Mouse (Mus musculus) right cerebral cortex, postnatal 4 days (tissue): ENCODE data around the gene Hoxd3.

Experiments
- DNase-seq: peaks from one replicate; pipeline ENCODE4 v3.0.0-alpha.2; 2022

Hoxd3 gene

GRCm38 (mm10) chr2:74711721-74712621 is at the start of gene Hoxd3, which contains the start of gene Hoxd4:
Hoxd3 (plus strand) TSS chr2:74711927.
Hoxd4 (plus strand) TSS chr2:74711929.
- no peak for DNase-seq

GRCm38 (mm10) chr2:74663291-74663925 is 48.3 kb upstream of the Hoxd3 start:
- DNase-seq, result peak; percentile 74

- no peak for DNase-seq
Measured at GRCm38 (mm10) chr2:74666411-74666810, 45.3 kb upstream of the Hoxd3 start.

- DNase-seq, result no peak
Measured at GRCm38 (mm10) chr2:74667191-74667841, 44.4 kb upstream of the Hoxd3 start.

GRCm38 (mm10) chr2:74667842-74668357 is 43.8 kb upstream of the Hoxd3 start, which contains the start of gene Hoxd13:
Hoxd13 (plus strand) TSS chr2:74668310.
- no peak for DNase-seq

DNA sequence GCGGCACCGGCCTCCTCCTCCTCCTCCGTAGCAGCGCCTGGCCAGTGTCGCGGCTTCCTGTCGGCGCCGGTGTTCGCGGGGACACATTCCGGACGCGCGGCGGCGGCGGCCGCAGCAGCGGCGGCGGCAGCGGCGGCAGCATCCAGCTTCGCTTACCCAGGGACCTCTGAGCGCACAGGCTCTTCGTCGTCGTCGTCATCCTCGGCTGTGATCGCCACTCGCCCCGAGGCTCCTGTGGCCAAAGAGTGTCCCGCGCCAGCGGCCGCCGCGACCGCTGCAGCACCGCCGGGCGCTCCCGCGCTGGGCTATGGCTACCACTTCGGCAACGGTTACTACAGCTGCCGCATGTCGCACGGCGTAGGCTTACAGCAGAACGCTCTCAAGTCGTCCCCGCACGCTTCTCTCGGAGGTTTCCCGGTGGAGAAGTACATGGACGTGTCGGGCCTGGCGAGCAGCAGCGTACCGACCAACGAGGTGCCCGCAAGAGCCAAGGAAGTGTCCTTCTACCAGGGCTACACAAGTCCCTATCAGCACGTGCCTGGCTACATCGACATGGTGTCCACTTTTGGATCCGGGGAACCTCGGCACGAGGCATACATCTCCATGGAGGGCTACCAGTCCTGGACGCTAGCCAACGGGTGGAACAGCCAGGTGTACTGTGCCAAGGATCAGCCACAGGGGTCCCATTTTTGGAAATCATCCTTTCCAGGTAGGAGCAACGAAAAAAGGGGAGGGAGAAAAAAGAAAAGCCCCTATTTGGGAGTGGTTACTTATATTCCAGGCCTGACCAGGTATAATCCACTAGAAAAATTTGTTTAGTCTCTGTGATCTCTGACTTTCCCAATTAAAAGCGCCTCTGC is 43.1 kb upstream of the Hoxd3 start:
- DNase-seq, result no peak

DNA sequence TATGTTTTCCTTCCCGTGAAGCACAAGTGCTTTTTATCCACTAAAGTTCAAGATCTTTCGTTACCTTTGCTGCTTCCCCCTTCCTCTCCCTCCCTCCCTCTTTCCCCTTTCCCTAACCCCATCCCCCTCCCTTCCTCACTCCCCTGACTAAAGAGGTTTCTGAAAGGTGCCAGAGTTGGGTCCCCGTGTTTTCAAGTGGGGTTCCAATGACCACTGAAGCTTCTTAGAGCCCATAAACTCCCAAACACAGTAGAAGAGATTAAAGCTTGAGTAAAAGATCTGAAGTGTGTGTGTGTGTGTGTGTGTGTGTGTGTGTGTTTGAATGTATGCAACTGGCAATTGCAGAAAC is 42.5 kb upstream of the Hoxd3 start:
- DNase-seq, result no peak

- no peak for DNase-seq
Measured at GRCm38 (mm10) chr2:74669650-74670235, 42.0 kb upstream of the Hoxd3 start.

DNA sequence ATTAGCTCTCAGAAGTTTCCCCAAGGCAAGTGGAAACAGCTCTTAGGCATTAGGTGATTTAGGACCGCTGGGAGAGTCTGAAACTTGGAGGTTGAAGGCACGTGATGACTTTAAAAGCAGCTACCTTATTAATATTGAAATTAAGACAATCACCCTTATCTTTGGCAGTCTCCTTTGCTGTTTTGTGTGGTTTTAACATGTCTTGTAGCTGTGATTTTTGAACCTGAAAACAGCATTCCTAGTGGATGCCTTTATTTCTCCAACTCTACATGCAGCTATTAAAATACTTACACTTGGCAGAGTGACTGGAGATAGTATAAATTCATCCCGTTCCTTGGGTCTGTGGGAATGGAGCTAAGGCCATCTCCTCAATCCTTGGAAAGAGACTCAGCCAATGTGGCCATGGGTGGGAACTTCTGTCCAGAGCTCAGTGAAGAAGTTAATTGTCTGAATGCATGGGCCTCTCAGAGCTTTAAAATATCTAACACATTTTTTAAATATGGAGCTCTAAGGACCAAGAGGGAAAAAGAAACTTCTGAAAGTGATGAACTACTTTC is 41.0 kb upstream of the Hoxd3 start:
- DNase-seq, result no peak

DNA sequence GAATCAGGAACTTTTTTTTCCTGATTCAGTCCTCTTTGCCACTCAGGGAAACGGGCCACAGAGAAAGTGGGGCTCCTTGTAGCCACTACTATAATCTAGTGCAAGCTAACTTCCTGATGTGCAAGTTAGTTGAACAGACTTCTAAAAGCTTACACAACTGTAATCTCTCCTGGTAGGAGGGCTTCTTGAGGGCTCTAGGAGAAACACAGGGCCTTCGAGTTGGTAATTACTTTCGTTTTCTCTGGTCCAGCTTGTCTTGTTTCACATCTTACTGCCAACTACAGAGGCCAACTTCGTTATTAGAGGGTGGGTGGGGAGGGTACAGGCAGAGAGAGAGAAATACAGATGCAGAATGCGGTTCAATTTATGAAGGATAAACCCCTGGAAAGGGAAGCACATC is 39.9 kb upstream of the Hoxd3 start:
- no peak for DNase-seq

- peak; percentile 66 for DNase-seq
Measured at GRCm38 (mm10) chr2:74672481-74673362, 39.0 kb upstream of the Hoxd3 start.

- DNase-seq, result no peak
Measured at GRCm38 (mm10) chr2:74673835-74674425, 37.8 kb upstream of the Hoxd3 start.

DNA sequence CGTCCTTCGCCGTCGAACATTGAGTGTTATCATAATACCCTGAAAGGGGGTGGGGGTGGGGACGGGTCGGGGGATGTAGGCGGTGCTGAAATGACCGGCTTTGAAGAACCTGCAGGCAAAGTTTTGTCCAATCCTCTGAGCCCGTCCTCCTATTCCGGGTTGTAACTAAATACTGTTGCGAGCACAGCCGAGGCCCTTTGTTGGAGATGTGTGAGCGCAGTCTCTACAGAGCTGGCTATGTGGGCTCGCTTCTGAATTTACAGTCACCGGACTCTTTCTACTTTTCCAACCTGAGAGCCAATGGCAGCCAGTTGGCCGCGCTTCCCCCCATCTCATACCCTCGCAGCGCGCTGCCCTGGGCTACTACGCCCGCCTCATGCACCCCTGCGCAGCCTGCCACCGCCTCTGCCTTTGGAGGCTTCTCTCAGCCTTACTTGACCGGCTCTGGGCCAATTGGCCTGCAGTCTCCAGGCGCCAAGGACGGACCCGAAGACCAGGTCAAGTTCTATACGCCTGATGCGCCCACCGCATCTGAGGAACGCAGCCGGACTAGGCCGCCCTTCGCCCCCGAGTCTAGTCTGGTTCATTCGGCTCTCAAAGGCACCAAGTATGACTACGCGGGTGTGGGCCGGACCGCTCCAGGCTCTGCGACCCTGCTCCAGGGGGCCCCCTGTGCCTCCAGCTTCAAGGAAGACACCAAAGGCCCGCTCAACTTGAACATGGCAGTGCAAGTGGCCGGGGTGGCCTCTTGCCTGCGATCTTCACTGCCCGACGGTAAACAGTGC is 36.7 kb upstream of the Hoxd3 start, which contains the start of gene Hoxd12:
Gene Hoxd12, plus strand, starts transcription at position 133 of the 785 bp plus-strand sequence.
- DNase-seq, result no peak

- no peak for DNase-seq
Measured at GRCm38 (mm10) chr2:74675666-74676282, 36.0 kb upstream of the Hoxd3 start.

DNA sequence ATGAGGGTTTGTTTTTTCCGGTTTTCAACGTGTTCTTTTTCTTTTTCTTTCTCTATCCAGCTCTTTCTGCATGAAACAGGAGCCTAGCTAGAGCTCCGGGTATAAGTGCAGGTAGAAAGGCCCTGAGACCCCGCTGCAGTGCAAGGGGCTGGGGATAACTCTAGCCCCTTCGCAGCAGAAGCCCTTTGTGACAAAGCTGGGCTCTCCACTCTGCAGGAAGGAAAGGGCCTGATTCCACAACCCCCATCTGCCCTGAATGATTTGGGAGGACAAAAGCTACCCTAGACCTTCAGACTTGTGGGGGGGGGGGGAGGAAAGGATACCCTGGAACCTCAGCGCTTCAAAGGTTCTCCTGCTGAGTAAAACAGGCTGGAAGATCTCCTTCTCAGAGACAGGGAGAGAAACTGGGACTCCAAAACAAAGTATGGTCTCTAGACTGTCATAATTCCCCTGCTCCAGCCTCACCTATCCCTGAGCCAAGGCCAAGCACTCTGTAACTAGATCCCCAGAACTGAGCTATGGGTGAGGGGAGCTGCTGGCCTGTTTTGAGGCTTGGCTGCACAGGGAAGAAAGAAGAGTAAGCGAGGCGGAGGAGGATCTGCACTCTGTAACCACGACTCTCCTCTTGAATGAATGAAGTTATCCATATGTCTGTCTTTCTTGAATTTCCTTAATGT is 35.2 kb upstream of the Hoxd3 start:
- no peak for DNase-seq

DNA sequence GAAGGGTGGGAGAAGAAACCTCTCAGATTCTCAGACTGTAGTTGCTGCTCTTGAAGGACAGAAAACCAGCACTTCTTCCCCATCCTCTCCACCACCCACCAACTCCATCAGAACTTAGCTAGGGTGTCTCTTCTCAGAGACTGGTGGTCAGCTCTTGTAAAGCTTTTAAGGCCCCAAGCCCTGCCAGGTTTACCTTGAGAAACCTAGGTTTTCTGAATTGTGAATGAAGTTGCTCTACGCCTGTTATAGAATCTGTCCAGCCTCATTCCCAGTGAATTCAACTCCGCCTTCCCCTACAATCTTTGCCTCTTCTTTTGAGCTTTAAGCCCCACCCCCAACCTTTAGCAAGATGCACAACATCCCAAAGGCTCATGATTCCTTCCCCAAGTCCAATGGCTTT is 34.6 kb upstream of the Hoxd3 start:
- DNase-seq, result no peak

DNA sequence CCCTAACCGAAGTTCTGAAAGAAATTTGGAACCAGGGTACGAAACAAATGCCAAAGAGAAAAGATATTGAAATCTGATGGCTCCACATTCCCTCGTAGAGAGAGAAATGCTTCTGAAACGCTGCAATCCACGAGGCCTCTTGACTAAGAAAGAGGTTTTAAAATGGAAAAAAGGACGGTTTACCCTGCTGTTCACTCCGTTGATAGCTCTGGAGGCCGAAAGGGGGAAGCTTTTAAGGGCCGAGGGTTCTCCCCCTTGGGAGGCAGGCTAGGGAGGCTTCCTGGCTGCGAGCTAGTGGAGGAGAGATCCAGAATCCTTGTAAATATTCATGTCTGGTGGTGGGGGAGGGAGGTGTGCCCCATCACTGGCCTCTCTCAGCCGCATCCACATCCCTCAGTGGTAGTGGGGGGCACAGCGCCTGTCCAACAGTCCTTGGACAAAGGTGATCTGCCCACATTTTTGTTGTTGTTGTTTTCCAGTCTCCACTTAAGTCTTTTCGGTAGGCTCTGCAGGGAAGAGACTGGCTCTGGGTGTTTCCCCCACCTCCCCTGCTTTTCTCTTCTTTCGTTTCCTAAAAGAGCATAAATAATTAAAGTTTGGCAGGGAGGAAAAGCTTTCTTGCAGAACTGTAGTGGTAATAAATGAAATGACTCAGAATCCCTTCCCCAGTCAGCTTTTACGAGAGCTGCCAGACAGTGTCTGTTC is 32.7 kb upstream of the Hoxd3 start, which contains the start of gene Hoxd11:
Gene Hoxd11, plus strand, starts transcription at position 667 of the 705 bp plus-strand sequence.
- DNase-seq, result no peak
